Mouse (Mus musculus) heart, embryonic 12.5 days (tissue): ENCODE results near the gene Tasp1. TPM values are rescaled to one million over a fixed set of nuclear protein-coding genes. Genes with fewer than 3 reads are reported as not detected.
"Not testable (repeated sequence)": the region's sequence is repeated elsewhere in the genome, so short reads cannot be mapped to it uniquely, and the experiment has no call there.

Experiments used
- ATAC-seq: fragments of 200-750 bp; cut with Nextera tagmentation; 2 replicates; pipeline ENCODE4 v1.8.0; 2017; ENCODE audit warnings: moderate TSS enrichment, moderate library complexity; ENCODE audit not compliant: insufficient number of reproducible peaks, low FRiP score
- H3K27ac ChIP-seq: fragments of 300-500 bp; sonication (generic); 2 replicates; pipeline ENCODE4 v1.5.1; 2016; ENCODE audit warnings: mild to moderate bottlenecking, moderate library complexity; ENCODE audit not compliant: poor library complexity, severe bottlenecking
- H3K27me3 ChIP-seq: fragments of 300-500 bp; sonication (generic); replicated peaks from 2 replicates; pipeline ENCODE4 v1.6.1; 2016; ENCODE audit warnings: mild to moderate bottlenecking, moderate library complexity
- H3K36me3 ChIP-seq: fragments of 300-500 bp; sonication (generic); 2 replicates; pipeline ENCODE4 v1.6.1; 2016; ENCODE audit warnings: mild to moderate bottlenecking, moderate library complexity
- H3K4me1 ChIP-seq: fragments of 300-500 bp; sonication (generic); replicated peaks from 2 replicates; pipeline ENCODE4 v1.6.1; 2016; ENCODE audit warnings: mild to moderate bottlenecking
- H3K4me2 ChIP-seq: fragments of 300-500 bp; sonication (generic); 2 replicates; pipeline ENCODE4 v1.6.1; 2016; ENCODE audit warnings: mild to moderate bottlenecking, moderate library complexity
- H3K4me3 ChIP-seq: fragments of 300-500 bp; sonication (generic); 2 replicates; pipeline ENCODE4 v1.5.1; 2016; ENCODE audit warnings: mild to moderate bottlenecking
- H3K9ac ChIP-seq: fragments of 300-500 bp; sonication (generic); 2 replicates; pipeline ENCODE4 v1.6.1; 2016; ENCODE audit warnings: mild to moderate bottlenecking, moderate library complexity
- H3K9me3 ChIP-seq: fragments of 300-500 bp; sonication (generic); replicated peaks from 2 replicates; pipeline ENCODE4 v1.6.1; 2016; ENCODE audit warnings: mild to moderate bottlenecking, moderate library complexity
- WGBS: fragments of 180-500 bp; shearing (Covaris S2); methylation state at CpG from one replicate; pipeline ENCODE4 v1.1.7; 2016; 5-methylcytosine and 5-hydroxymethylcytosine counted together
- polyA plus RNA-seq: library from polyadenylated mRNA; unstranded; fragments of >200 nt; fragmentation: Nextera tagmentation; extraction: Ambion mirVana; gene quantifications from 2 replicates; pipeline ENCODE4 v1.2.1, GENCODE M21; 2016

Tasp1 gene
- polyA plus RNA-seq, 1 experiment from 2014 or later, result 14.7 TPM

GRCm38 (mm10) chr2:139878052-139878621, 188.5 kb downstream of the Tasp1 start:
- Histone ChIP-seq H3K36me3 (no peaks in the 10 kb centered on the region), H3K9me3 (no peaks in the 10 kb centered on the region), H3K4me3 (no peak overlapping the region), H3K4me2 (no peak overlapping the region), H3K9ac (no peak overlapping the region), H3K27ac (no peak overlapping the region), H3K27me3 (no peaks in the 10 kb centered on the region), H3K4me1 (no peaks in the 10 kb centered on the region)
- ATAC-seq, result no peak
- WGBS, result 89% methylated on average over 7 of the region's 7 CpGs

- H3K4me3 ChIP-seq, result no peak overlapping the region
- H3K36me3 ChIP-seq, result no peaks in the 10 kb centered on the region
- no peak for ATAC-seq
- no peaks in the 10 kb centered on the region for H3K4me1 ChIP-seq
- H3K4me2 ChIP-seq, result no peak overlapping the region
- no peaks in the 10 kb centered on the region for H3K27me3 ChIP-seq
- WGBS, result 75% methylated on average over 3 of the region's 3 CpGs
- H3K9ac ChIP-seq, result no peak overlapping the region
- no peak overlapping the region for H3K27ac ChIP-seq
- H3K9me3 ChIP-seq, result no peaks in the 10 kb centered on the region
These were observed 190.7 kb downstream of the Tasp1 start for GRCm38 (mm10) chr2:139875876-139876275.

DNA sequence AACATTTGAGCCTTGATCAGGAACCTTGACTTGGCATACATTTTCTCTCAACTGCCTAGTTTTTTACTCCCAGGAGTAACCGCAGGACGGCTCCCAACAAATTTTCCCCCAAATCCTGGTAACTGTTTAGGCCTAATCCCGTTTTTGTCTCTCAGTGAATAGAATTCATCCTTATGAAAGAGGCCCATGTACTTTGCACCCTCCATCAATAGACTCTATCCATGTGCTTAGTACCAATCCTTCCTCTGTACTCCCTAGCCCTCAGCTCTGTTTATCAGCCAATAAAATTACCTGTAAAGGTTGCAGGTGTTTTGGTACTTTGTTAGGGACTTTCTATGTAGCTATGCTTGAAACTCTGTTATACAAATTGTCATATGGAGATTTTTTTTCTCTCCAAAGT, 192.4 kb downstream of the Tasp1 start:
- Histone ChIP-seq H3K36me3 (no peaks in the 10 kb centered on the region), H3K9me3 (no peaks in the 10 kb centered on the region), H3K4me1 (no peaks in the 10 kb centered on the region), H3K4me3 (no peak overlapping the region), H3K27me3 (no peaks in the 10 kb centered on the region), H3K4me2 (no peak overlapping the region), H3K27ac (no peak overlapping the region), H3K9ac (no peak overlapping the region)
- WGBS, result 65% methylated on average over 3 of the region's 3 CpGs
- no peak for ATAC-seq

- 72% methylated on average over 2 of the region's 2 CpGs for WGBS
- no peaks in the 10 kb centered on the region for H3K36me3 ChIP-seq
- H3K9ac ChIP-seq, result no peak overlapping the region
- ATAC-seq, result no peak
- no peaks in the 10 kb centered on the region for H3K9me3 ChIP-seq
- no peak overlapping the region for H3K4me3 ChIP-seq
- no peak overlapping the region for H3K4me2 ChIP-seq
- H3K27ac ChIP-seq, result no peak overlapping the region
- H3K27me3 ChIP-seq, result no peaks in the 10 kb centered on the region
- no peaks in the 10 kb centered on the region for H3K4me1 ChIP-seq
These were observed 192.8 kb downstream of the Tasp1 start for GRCm38 (mm10) chr2:139873762-139874161.

GRCm38 (mm10) chr2:139869071-139869470, 197.5 kb downstream of the Tasp1 start:
- not testable (repeated sequence) for H3K36me3 ChIP-seq, H3K9me3 ChIP-seq, H3K4me3 ChIP-seq, H3K4me1 ChIP-seq, H3K27me3 ChIP-seq, H3K4me2 ChIP-seq, H3K9ac ChIP-seq, ATAC-seq, H3K27ac ChIP-seq
- WGBS, result 90% methylated on average over 2 of the region's 2 CpGs

DNA sequence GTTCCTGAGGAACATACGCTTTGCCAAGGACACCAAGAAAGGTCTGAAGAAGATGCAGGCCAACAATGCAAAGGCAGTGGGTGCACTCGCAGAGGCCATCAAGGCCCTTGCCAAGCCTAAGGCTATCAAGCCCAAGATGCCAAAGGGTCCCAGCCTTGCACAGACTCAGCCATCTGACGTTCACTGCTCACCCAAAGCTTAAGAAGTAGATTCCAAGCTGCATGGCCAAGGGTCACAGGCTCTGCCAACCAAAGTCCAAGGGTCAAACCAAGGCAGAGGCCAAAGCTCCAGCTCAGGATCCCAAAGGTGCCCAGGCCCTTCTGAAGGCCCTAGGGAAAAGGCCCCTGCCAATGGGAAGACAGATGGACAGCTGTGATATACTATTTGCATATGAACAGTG, 203.2 kb downstream of the Tasp1 start:
- 85% methylated on average over 3 of the region's 3 CpGs for WGBS
- H3K36me3 ChIP-seq, H3K4me2 ChIP-seq, H3K9me3 ChIP-seq, H3K27ac ChIP-seq, H3K4me3 ChIP-seq, H3K27me3 ChIP-seq, H3K4me1 ChIP-seq, H3K9ac ChIP-seq, ATAC-seq: not testable (repeated sequence)

DNA sequence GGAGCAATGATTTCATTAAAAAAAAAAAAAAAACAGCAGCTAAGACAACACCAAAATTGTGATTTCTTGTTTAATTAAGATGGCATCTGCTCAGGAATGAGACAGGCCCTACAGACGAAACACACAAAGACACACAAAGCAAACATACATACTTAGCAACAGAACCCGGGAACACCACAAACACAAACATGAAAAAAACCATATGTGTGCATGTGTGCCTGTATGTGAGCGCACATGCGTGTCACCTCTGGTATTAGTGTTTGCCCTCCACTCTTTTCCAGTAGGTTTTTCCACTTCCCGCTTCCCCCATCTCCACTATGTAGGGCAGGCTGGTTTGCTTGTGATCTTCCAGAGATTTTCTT, 206.5 kb downstream of the Tasp1 start:
- Histone ChIP-seq H3K9me3 (no peaks in the 10 kb centered on the region), H3K4me1 (no peaks in the 10 kb centered on the region), H3K4me3 (no peak overlapping the region), H3K36me3 (no peaks in the 10 kb centered on the region), H3K27me3 (no peaks in the 10 kb centered on the region), H3K4me2 (no peak overlapping the region), H3K27ac (no peak overlapping the region), H3K9ac (no peak overlapping the region)
- ATAC-seq, result no peak
- 90% methylated on average over 5 of the region's 5 CpGs for WGBS

DNA sequence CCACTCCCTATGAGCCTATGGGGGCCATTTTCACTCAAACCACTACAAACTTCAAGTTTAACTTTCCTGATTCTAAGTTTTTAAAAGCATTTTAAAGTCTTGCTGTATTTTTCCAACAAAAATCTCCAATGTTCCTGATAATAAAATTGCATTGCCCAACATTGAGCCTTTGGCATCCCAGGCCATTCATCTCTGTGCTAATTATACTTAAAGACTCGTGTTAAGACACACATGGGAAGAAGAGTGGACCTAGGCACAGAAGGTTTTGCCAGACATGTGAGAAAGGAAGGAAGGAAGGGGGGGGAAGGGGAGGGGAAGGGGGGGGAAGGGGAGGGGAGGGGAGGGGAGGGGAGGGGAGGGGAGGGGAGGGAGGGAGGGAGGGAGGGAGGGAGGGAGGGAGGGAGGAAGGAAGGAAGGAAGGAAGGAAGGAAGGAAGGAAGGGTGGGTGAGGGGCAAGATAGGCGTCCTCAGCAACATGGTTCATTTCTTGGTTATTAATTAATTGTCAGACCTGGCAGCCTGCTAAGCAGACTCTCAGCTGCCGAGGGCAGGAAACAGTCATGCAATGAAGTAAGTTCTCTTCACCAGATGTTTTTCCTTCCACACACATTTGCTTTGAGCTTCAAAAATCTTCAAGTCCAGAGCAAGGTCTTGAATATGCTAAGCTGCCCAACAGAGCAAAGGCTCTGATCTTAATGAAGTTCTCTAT, 207.0 kb downstream of the Tasp1 start:
- H3K36me3 ChIP-seq, result no peaks in the 10 kb centered on the region
- no peak overlapping the region for H3K4me3 ChIP-seq
- no peak for ATAC-seq
- no peaks in the 10 kb centered on the region for H3K9me3 ChIP-seq
- no peak overlapping the region for H3K4me2 ChIP-seq
- H3K9ac ChIP-seq, result no peak overlapping the region
- WGBS, result 65% methylated on average over 3 of the region's 3 CpGs
- H3K27ac ChIP-seq, result no peak overlapping the region
- no peaks in the 10 kb centered on the region for H3K27me3 ChIP-seq
- no peaks in the 10 kb centered on the region for H3K4me1 ChIP-seq

DNA sequence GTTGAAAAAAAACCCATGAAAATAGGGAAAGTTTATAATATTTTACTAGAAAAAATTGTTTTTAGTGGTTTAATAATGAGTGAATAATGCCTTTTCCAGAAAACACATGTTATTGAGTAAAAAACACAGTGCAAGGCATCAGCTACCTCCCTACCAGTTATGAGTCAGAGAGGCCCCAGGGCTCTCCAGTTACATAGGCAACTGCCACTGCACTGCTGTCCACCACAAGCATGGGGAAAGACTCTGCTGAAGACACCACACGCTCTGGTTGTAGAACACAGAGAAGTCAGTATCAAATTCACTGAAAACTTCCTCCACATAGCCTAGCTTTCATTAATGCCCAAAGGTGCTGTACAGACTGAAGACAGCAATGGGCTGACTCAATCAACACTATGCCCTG, 217.0 kb downstream of the Tasp1 start:
- Histone ChIP-seq H3K4me3 (no peak overlapping the region), H3K9ac (no peak overlapping the region), H3K27ac (no peak overlapping the region), H3K4me2 (no peak overlapping the region), H3K4me1 (no peaks in the 10 kb centered on the region), H3K36me3 (no peaks in the 10 kb centered on the region), H3K9me3 (no peaks in the 10 kb centered on the region), H3K27me3 (no peaks in the 10 kb centered on the region)
- 83% methylated on average over 1 of the region's 1 CpGs for WGBS
- ATAC-seq, result no peak

DNA sequence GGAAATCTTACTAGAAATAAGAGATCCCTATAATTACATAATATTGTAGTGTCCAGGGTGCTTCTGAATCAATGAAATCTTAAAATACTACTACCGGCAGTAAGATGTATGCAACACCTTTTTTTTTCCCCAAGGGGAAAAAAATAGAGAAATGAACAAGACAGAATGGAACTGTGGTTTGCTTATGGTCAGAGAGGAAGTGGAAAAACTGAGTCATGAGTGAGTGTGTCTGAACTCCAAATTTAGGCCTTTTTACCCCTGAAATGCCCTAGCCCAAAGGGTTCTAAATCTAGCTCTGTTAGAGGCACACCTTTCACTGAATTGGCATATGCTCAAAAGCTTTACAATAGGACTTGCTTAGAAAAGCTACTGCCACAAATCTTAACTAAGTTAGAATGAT, 225.2 kb downstream of the Tasp1 start:
- H3K9me3 ChIP-seq, result no peaks in the 10 kb centered on the region
- no peak overlapping the region for H3K4me3 ChIP-seq
- H3K4me2 ChIP-seq, result no peak overlapping the region
- no peaks in the 10 kb centered on the region for H3K4me1 ChIP-seq
- no peaks in the 10 kb centered on the region for H3K27me3 ChIP-seq
- no peak overlapping the region for H3K9ac ChIP-seq
- 56% methylated on average over 1 of the region's 1 CpGs for WGBS
- ATAC-seq, result no peak
- no peak overlapping the region for H3K27ac ChIP-seq
- H3K36me3 ChIP-seq, result no peaks in the 10 kb centered on the region

- no peak overlapping the region for H3K4me3 ChIP-seq
- no peaks in the 10 kb centered on the region for H3K27me3 ChIP-seq
- ATAC-seq, result no peak
- H3K9ac ChIP-seq, result no peak overlapping the region
- no peak overlapping the region for H3K27ac ChIP-seq
- no peak overlapping the region for H3K4me2 ChIP-seq
- 65% methylated on average over 5 of the region's 5 CpGs for WGBS
- no peaks in the 10 kb centered on the region for H3K36me3 ChIP-seq
- no peaks in the 10 kb centered on the region for H3K9me3 ChIP-seq
- H3K4me1 ChIP-seq, result no peaks in the 10 kb centered on the region
These were observed 225.7 kb downstream of the Tasp1 start for GRCm38 (mm10) chr2:139840941-139841340.
